Mouse (Mus musculus) frontal cortex, postnatal 25 days (tissue): ENCODE results near the gene Vmn1r35.
"Not testable (repeated sequence)": the region's sequence is repeated elsewhere in the genome, so short reads cannot be mapped to it uniquely, and the experiment has no call there.

Experiments
- DNase-seq, 2 experiments: peaks; one replicate each; pipeline ENCODE4 v3.0.0; 2022; ENCODE audit warnings: low spot score in 2 of 2

Vmn1r35 gene

GRCm38 (mm10) chr6:66685806-66686205 is at the start of gene Vmn1r35:
Gene Vmn1r35, minus strand, starts transcription at chr6:66685906.
- DNase-seq: no peak

DNA sequence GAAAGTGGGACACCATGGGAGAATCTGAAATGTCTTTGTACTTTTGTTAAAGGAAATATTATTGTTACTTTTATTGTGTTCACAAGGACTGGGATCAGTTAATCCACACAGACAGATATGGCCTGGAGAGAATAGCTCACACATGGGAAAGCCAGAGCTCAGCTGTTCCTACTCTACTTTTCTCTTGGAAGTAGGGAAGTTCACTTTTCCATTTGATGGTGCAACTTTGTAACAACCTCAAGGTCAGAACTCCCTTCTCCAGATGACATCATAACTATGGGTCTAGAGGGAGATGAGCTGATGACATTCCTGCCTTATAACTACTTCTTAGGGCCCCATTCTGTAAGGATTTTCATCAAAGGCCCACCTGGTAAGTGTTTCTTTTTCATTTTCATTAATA is 43.4 kb upstream of the Vmn1r35 start, which contains the start of gene Vmn1r37:
Gene Vmn1r37, plus strand, starts transcription at position 301 of the 400 bp plus-strand sequence.
- not testable (repeated sequence) for DNase-seq

GRCm38 (mm10) chr6:66719068-66719467 is 33.4 kb upstream of the Vmn1r35 start, which contains the start of gene Vmn1r36:
Gene Vmn1r36, minus strand, starts transcription at chr6:66719168.
- not testable (repeated sequence) for DNase-seq

DNA sequence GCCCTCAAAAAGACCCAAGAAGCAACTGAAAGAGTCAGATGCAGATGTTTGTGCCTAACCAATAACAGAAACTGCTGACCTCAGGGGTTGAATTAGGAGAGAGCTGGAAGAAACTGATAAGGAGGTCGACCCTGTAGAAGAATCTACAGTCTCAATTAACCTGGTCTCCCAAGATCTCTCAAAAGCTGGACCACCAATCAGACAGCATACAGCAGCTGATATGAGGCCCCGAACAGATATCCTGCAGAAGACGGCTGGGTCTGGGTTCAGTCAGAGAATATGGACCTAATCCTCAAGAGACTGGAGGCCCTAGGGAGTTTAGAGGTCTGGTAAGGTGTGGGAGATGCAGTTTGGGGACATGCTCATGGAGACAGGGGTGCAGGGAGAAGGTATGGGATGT is 28.1 kb upstream of the Vmn1r35 start:
- no peak for DNase-seq

- no peak for DNase-seq
Observed at GRCm38 (mm10) chr6:66708901-66709300, 23.2 kb upstream of the Vmn1r35 start.

- DNase-seq: no peak
Observed at GRCm38 (mm10) chr6:66643779-66644178, 41.9 kb downstream of the Vmn1r35 start, which contains the start of gene Vmn1r34. Gene Vmn1r34, minus strand, starts transcription at chr6:66643879.
